Comparison of ENCODE assay signal across 29 mouse cellular contexts in genomic region chr3:135878048-135878447, GRCm38 (mm10). TPM values are rescaled to one million over a fixed set of nuclear protein-coding genes. Genes with fewer than 3 reads are reported as not detected.
DNase-seq lines count a peak whose midpoint lies in the region; ATAC-seq and TF ChIP-seq lines count a peak whose summit lies in the region.
"Had no signal": no experiment of that assay in that cellular context is flagged by ENCODE, and none has a peak within 500 bp of the region (broad histone marks: within the 10 kb centered on the region; RNA-seq: fewer than 3 reads in every experiment).

No protein-coding gene starts in this region.

- no peaks in the 10 kb centered on the region for H3K4me1 ChIP-seq in kidney, embryonic 15.5 days
- H3K4me1 ChIP-seq in stomach, postnatal 0 days (replicated peaks; ENCODE audit: control insufficient read depth, insufficient read depth) = no peaks in the 10 kb centered on the region
- H3K4me1 ChIP-seq: heart, embryonic 10.5 days; heart, embryonic 15.5 days; hindbrain, embryonic 12.5 days; liver, embryonic 13.5 days; midbrain, embryonic 12.5 days; neural tube, embryonic 13.5 days had no signal

- H3K27ac ChIP-seq in kidney, embryonic 15.5 days = no peak overlapping the region
- H3K27ac ChIP-seq in stomach, postnatal 0 days (replicated peaks) = no peak overlapping the region
- H3K27ac ChIP-seq: heart, embryonic 10.5 days; heart, embryonic 15.5 days; hindbrain, embryonic 12.5 days; hindbrain, postnatal 0 days; kidney, postnatal 0 days; layer of hippocampus, adult 2 months; left cerebral cortex, adult 2 months; liver, embryonic 13.5 days; midbrain, embryonic 12.5 days; neural tube, embryonic 13.5 days had no signal

- H3K9me3 ChIP-seq in kidney, embryonic 15.5 days (replicated peaks) = no peaks in the 10 kb centered on the region; the same call in 1 of the 2 replicates
- no peaks in the 10 kb centered on the region for H3K9me3 ChIP-seq in stomach, postnatal 0 days (ENCODE audit: control insufficient read depth, low read length)
- H3K9me3 ChIP-seq: G1E; heart, embryonic 10.5 days; heart, embryonic 15.5 days; hindbrain, embryonic 12.5 days; liver, embryonic 13.5 days; midbrain, embryonic 12.5 days; neural tube, embryonic 13.5 days had no signal

- no peak overlapping the region for H3K4me2 ChIP-seq in kidney, embryonic 15.5 days
- no peak overlapping the region for H3K4me2 ChIP-seq in stomach, postnatal 0 days (replicated peaks; ENCODE audit: low read depth)
- H3K4me2 ChIP-seq: heart, embryonic 15.5 days; hindbrain, embryonic 12.5 days; liver, embryonic 13.5 days; lung, embryonic 14.5 days; midbrain, embryonic 12.5 days; neural tube, embryonic 13.5 days had no signal

- H3K27me3 ChIP-seq in kidney, embryonic 15.5 days = no peaks in the 10 kb centered on the region
- H3K27me3 ChIP-seq in stomach, postnatal 0 days (ENCODE audit: control insufficient read depth, insufficient read depth, low read length) = no peaks in the 10 kb centered on the region
- H3K27me3 ChIP-seq: heart, embryonic 15.5 days; hindbrain, embryonic 12.5 days; liver, embryonic 13.5 days; midbrain, embryonic 12.5 days; neural tube, embryonic 13.5 days had no signal

- TF ChIP-seq EP300 in stomach, postnatal 0 days (optimal IDR thresholded peaks at IDR 0.05) = no peak

- no peak overlapping the region for H3K9ac ChIP-seq in kidney, embryonic 15.5 days
- H3K9ac ChIP-seq in stomach, postnatal 0 days (ENCODE audit: low read length) = no peak overlapping the region
- H3K9ac ChIP-seq: heart, embryonic 15.5 days; hindbrain, embryonic 12.5 days; liver, embryonic 13.5 days; lung, embryonic 14.5 days; midbrain, embryonic 12.5 days; neural tube, embryonic 13.5 days had no signal

- no peak overlapping the region for H3K4me3 ChIP-seq in kidney, embryonic 15.5 days (replicated peaks)
- H3K4me3 ChIP-seq in stomach, postnatal 0 days (ENCODE audit: low read depth, low read length) = no peak overlapping the region
- H3K4me3 ChIP-seq: heart, embryonic 10.5 days; heart, embryonic 15.5 days; hindbrain, embryonic 12.5 days; layer of hippocampus, adult 2 months; left cerebral cortex, adult 2 months; liver, embryonic 13.5 days; midbrain, embryonic 12.5 days; neural tube, embryonic 13.5 days had no signal

- no peak for ATAC-seq in kidney, embryonic 15.5 days (replicated peaks; ENCODE audit: low FRiP score)
- peak; percentile 71 for ATAC-seq in stomach, postnatal 0 days (ENCODE audit: low FRiP score, low TSS enrichment)
- ATAC-seq: forebrain, embryonic 14.5 days; hindbrain, postnatal 0 days; intestine, embryonic 16.5 days had no signal

- TF ChIP-seq CTCF in stomach, postnatal 0 days (IDR thresholded peaks at IDR 0.05; ENCODE audit: low read depth) = no peak

- 86% methylated on average over 6 of the region's 6 CpGs for WGBS in kidney, embryonic 15.5 days
- WGBS in stomach, postnatal 0 days = 85% methylated on average over 6 of the region's 6 CpGs

- DNase-seq in adrenal gland, postnatal 14 days = peak; percentile 6
- DNase-seq in adrenal gland, adult 8-10 months = no peak
- DNase-seq in kidney, postnatal 14 days = peak; percentile 6
- peak; percentile 10 for DNase-seq in lung, postnatal 14 days
- DNase-seq in stomach, postnatal 0 days (ENCODE audit: low spot score) = no peak
- DNase-seq in cerebellum, postnatal 4 days (ENCODE audit: low spot score in 2 of 2) = no peak
- DNase-seq: cerebellum, adult 2 months; cerebellum, postnatal 14 days; gastrocnemius, postnatal 14 days; heart, postnatal 36 days; left cerebral cortex, postnatal 4 days; liver, embryonic 13.5 days; lung, embryonic 14.5 days; right cerebral cortex, postnatal 4 days; thymus, adult 2 months; thymus, postnatal 36 days had no signal

- H3K36me3 ChIP-seq in kidney, embryonic 15.5 days = no peaks in the 10 kb centered on the region
- H3K36me3 ChIP-seq in stomach, postnatal 0 days (ENCODE audit: control insufficient read depth, insufficient read depth, low read length) = no peaks in the 10 kb centered on the region
- H3K36me3 ChIP-seq: heart, embryonic 15.5 days; hindbrain, embryonic 12.5 days; midbrain, embryonic 12.5 days; neural tube, embryonic 13.5 days had no signal

RNA-seq across cellular contexts. Expression of gene Slc39a8, which starts 53.0 kb away (rescaled TPM):
- 4.8 and 7.1 TPM in 2 replicates for total RNA-seq in adrenal gland, postnatal 14 days (2021)
- 1 to 10 TPM; 1.9 to 3.4 (median 2.9) TPM for total RNA-seq in adrenal gland, adult 8-10 months (2022)
- polyA plus RNA-seq in kidney, embryonic 15.5 days (2015; fragmentation: Nextera tagmentation; extraction: Ambion mirVana) = 15.3 and 16.7 TPM in 2 replicates
- 2.6 and 3.6 TPM in 2 replicates for polyA plus RNA-seq in stomach, postnatal 0 days (2015; fragmentation: Nextera tagmentation; extraction: Ambion mirVana)

Comparison
In these comparisons a context has a peak if more than half of its experiments do, and no peak if none do; other contexts are left out.
1. DNase-seq: peak in adrenal gland, postnatal 14 days (single experiment), kidney, postnatal 14 days (single experiment) and lung, postnatal 14 days (single experiment); none in adrenal gland, adult 8-10 months (single experiment), stomach, postnatal 0 days (single experiment) and cerebellum, postnatal 4 days (0 of 2).